Mouse (Mus musculus): ENCODE measurements around the gene Nup210l.

The Nup210l gene

DNA sequence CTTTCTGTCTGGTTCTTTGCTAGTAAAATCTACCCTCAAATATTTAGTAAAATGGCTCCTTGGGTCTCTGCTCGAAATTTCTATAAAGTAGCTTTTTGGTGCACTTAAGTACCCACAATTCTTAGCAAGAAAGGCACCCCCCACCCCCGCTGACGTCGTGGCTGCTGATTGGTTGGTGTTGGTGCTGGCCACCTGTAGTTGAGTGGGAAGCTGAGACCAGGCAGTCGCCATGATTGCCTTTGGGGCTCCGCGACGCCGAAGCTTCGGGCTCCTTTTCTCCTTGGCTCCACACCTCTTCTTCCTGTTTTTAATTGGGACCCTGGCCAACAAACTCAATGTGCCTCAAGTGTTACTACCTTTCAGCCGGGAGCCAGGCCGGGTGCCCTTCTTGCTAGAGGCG is at the start of gene Nup210l:
Gene Nup210l, plus strand, starts transcription at position 195 of the 400 bp plus-strand sequence.
- in situ Hi-C loops (cut with MboI, MseI), result no loop called here

DNA sequence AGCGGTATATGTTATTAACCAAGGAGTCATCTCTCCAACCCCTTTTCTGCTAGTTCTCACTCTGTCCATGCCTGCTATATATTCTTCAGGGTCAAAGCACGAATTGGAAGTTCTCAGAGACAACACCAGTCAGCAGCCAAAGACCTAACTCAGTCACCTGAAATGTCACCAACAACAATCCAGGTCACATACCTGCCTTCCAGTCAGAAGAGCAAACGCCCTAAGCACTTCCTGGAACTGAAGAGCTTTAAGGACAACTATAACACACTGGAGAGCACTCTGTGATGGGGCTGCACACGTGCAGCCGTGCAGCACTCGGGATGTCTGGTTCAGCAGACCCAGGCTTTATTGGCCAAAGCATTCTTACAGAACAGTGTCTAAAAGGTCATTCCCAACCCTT is 42.4 kb upstream of the Nup210l start:
- in situ Hi-C loops (cut with MboI, MseI), result no loop called here

DNA sequence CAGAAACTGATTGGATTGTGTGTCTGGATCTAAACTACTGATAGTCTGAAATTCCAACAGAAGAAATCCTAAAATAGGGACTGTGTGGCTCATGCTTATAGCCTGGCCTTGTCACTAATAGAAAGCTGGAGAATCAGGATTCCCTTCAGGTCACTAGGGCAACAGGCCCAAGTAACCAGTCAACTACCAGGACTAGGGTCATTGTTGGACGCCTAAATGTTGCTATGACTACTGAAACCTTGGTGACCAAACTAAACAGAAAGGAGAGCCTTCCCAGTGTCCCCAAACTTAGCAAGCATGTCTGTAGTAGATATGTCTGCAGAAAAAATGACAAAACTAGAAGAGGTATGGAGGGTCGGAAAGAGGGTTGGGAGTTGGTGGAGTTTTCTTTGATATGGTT is 41.4 kb upstream of the Nup210l start:
- in situ Hi-C loops (cut with MboI, MseI), result no loop called here

DNA sequence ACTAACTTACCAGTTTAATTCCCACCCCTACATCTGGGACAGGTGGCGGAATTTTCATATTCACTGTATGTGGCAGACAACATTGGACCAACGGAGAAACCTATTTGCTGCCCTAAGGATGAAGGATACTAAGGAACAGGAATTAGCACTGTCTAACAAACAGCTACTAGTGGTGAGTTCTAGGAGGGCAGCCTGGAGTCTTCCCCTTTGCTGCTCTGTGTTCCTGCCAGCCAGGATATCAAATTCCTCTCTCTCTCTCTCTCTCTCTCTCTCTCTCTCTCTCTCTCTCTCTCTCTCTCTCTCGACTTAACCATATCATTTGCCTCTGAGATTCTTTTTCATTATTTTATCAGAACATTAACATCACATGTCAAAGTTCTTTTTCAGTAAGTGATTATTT is 39.5 kb upstream of the Nup210l start:
- in situ Hi-C loops (cut with MboI, MseI), result no loop called here

DNA sequence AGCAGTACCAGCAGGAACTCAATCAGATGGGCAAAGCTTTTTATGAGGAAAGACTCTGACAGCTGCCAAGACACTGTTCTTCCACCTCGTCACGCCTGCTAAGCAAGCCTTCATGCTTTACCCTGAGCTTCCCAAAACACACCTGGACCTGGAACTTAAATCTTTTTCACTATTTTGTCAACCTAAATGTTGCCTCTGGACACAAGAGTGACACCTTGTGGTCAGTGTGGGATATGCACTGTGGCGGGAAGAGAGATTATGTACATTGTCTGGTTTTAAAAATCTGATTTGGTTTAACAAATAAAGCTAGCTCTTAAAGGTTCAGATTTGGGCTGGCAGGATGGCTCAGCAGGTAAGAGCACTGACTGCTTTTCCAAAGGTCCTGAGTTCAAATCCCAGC is 38.4 kb upstream of the Nup210l start:
- in situ Hi-C loops (cut with MboI, MseI), result no loop called here

DNA sequence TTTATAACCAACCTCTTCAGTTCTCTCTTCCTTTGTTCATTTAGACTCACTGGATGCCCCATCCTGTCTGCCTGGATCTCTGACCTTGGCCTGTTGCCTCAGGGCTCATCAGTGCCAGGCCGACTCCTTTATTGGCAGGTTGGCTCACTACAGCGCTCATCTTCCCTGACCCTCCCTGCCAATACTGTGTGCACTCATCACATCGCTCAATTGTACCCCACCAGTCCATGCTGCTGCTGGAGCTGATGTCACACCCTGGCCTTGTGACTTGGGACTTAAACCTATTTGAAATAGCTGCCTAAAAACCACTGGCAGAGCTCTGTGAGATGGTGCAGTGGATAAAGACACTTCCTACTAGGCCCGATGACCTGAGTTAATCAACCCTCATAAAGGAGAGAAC is 36.1 kb upstream of the Nup210l start:
- in situ Hi-C loops (cut with MboI, MseI), result no loop called here

DNA sequence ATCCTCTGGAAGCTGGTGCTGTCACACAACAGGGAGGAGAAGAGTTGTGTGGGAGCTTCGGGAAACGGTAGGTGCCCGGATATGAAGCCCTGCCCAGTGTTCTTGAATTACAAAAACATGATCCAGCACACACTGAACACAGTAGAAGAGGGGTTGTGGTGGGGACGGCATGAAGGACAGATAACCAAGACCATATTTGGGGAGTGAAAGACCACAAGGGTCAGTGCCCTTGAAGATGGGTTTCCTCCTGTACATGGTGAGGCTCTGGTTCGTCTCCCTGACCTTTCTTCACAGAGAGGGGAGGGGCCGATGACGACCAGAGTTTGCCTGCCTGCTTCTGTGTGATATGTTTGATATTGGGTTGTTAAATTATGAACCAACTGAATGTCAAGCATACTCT is 34.2 kb upstream of the Nup210l start:
- in situ Hi-C loops (cut with MboI, MseI), result loop anchor here in 1 of 2 experiments (5.0 kb wide), 1 partner anchor 112 kb away; no protein-coding TSS in a partner anchor

DNA sequence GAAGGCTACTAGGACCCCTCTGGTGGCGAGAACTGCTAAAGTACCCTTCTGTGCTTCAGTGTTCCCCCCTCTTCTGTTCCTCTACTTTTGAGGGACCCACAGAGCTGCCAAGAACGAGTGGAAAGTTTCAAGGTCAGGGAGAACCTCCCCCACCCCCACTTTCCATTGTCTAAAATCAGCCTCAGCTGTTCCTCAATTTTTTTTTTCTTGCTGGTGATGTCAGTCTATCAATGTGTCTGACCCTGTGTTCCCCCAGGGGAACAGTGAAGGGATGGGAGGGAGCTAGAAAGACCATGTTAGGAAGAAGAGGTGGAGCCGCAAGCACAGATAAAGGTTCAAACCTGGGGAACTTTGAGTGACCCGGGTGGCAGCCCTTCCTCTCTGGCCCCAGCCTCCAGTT is 31.6 kb upstream of the Nup210l start, which contains the start of gene Tpm3:
Gene Tpm3, plus strand, starts transcription at position 356 of the 400 bp plus-strand sequence.
- in situ Hi-C loops (cut with MboI, MseI), result loop anchor here in 1 of 2 experiments (5.0 kb wide), 1 partner anchor 115 kb away; no protein-coding TSS in a partner anchor

DNA sequence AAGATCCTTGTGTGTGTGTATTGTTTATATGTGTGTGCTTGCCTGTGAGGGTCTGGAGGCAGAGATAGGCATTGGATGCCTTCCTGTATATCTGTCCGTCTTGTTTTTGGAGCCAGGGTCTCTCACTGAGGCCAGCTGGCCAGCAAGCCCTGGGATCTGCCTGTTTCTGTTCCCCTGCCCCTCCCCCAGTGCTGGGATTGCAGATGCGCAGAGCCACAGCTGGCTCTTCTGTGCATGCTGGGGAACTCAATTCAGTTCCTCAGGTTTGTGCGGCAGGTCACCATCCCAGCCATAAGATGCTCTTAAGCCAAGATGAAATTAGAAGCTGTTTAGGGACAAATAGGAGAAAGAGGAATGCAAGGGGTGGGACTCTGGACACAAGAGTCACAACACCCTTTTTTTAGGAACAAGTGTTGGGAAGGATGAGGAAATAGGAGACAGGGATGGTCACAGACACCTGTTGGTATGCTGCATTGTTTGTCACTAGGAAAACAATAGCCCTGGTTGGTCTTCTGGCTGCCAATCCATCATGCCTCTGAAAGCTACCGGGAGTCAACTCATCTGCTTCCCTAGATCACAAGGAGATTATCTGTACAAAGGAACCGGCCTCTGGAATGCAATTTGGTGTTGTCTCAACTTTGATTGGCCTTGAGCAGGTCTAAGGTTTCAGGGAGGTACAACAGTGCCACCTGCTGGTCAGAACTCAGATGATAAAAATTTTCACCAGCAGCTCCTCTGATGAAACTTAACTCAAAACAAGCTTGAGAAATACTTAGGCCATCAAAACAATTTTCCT is 26.8 kb upstream of the Nup210l start:
- in situ Hi-C loops (cut with MboI, MseI), result loop anchor here in 1 of 2 experiments (5.0 kb wide), 1 partner anchor 80 kb away; the partner anchor contains the start of gene Hax1

DNA sequence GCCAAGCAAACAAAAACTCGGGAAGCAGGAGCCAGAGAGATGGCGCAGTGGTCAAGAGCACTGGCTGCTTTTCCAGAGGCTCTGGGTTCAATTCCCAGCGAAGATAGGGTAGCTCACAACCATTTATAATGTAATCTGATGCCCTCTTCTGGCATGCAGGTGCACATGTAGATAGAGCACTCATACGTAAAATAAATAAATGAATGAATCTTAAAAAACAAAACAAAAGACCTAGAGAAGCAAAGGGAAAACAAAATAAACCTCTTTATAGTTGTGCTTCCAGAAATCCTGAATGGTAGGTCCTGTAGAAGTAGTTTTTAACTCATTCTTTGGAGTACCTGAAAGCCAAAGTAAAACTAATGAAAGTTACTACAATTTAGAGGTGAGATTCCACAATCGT is 25.7 kb upstream of the Nup210l start:
- in situ Hi-C loops (cut with MboI, MseI), result loop anchor here in 1 of 2 experiments (5.0 kb wide), 1 partner anchor 81 kb away; the partner anchor contains the start of gene Hax1

DNA sequence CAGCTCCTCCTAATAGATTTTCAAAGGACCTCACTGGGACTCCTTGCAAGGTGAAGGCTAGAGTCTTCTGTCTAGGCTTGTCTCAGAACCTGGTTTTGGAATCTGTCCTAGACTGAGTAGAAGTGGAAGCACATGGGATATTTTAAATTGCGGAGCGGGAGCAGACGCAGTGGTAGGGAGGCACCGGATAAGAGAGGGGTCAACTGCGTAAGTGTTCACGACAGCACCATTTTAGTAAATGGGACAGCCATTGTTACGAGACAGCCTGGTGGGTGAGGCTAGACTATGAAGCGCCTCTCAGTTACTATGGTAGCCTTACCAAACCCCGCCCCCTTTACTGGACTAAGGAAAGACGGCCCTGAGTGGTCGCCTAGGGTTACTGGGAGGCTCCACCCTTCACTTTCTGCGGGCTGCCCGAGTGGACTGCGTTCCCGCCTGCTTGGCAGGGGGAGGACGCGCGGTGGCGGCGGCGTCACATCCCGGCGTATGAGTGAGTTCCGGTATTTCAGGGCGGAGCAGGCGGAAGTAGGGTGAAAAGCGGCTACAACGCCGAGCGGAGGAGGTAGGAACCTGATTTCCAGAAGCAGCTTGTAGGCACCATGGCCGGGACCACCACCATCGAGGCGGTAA is 24.7 kb upstream of the Nup210l start:
- in situ Hi-C loops (cut with MboI, MseI), result loop anchor here in 1 of 2 experiments (5.0 kb wide), 1 partner anchor 82 kb away; the partner anchor contains the start of gene Hax1

DNA sequence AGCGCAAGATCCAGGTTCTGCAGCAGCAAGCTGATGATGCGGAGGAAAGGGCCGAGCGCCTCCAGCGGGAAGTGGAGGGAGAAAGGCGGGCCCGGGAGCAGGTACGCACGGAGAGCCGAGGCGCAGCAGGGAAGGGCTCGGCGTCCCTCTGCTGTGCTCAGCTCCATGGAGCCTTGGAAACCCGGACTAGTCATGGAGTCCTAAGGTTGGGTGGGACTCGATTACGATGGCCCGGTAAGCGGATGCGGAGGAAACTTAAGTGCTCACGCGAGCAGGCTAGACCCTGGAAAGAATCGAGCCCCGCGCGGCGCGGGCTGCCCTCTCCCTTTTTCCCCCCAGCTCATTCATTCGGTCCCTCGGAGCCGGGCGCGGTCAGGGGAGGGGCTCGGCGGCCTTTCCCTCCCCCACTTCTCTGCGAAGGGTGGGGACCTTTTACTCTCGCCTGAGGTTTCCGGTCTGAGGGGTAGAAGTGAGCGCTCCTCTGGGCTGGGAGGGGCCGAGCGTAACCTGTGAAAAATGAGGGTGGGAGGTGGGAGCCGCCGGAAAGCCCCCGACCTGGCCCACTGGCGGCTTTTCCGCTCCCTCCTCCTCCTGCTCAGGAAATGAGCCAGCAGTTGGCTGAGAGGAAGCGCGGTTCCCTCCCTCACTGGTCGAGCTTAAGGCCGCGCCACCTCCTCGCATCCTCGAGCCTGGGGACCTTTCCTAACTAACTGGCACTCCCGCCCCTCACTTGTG is 24.0 kb upstream of the Nup210l start:
- in situ Hi-C loops (cut with MboI, MseI), result loop anchor here in 1 of 2 experiments (5.0 kb wide), 1 partner anchor 83 kb away; the partner anchor contains the start of gene Hax1

DNA sequence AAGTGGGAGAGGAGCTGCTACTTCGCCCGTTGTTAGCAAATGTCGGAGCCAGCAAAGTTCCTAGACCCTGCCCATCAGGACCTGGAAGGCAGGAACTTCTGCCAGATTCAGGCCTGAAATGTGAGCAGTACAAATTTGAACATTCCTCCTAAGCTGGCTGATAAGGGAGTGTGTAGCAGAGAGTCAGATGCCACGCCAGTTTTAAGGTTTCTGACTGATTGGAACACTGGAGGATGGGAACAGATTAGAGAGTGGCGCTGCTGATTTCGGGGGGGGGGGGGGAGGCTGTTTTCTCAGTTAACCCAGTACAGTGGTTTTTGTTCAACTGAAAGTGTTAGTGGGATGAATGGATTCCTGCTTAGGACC is 23.5 kb upstream of the Nup210l start:
- in situ Hi-C loops (cut with MboI, MseI), result no loop called here

DNA sequence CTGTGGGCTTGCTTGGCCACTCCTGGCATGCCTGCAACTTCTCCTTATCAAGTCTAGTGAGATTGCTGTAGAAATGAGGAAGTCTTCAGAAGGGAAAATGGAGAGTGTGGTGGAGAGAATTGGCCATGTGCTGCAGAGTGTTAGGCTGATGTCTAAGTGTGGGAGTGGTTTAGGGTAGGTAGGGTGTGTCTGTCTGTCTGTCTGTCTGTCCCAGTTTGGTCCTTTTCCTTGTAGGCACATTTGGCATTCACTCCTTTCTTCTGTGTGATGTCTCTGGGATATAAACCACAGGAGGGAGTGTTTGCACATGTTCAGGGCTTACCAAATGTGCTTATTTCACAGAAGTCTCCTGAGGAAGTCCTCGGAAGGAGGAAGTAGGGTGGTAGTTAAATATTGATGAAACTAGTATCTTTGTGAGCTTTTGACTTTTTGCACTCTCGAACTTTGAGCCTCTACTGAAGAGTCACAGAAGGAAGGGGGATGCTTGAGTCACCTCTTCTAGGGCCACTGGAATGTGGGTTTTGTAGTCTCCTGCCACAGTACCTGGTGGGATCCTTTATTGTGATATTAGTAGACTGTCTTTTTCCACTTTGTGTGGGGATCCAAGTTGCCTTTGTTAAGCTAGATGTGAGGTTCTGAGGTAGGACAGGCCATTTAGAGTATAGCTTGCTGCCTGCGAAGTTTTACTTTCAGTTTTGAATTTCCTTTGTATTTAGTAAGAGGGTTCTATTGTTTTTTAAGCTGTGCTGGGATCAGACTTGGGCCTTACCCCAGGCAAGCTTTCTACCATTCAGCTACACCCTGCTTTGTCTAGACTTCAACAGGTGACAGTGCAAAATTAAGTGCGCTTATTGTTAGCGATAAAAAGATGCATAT is 22.3 kb upstream of the Nup210l start:
- in situ Hi-C loops (cut with MboI, MseI), result no loop called here

DNA sequence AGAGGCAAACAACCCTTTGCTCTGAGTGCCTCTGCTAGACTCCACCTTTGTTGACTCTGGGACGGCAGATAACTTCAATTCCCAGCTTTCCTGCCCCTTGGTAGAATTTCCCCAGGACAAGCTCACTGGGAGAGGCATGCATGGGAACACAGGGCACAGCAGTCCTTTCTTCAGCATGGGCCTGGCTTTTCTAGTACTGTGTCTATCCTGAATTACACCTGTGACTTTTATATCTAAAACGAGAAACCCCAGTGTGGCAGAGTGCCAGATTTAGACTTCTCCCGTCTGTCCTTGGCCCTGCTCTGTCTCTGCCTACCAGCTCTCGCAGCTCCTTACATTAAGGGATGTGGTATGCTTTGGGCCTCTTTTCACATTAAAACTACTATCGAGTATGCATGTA is 20.9 kb upstream of the Nup210l start:
- in situ Hi-C loops (cut with MboI, MseI), result no loop called here

DNA sequence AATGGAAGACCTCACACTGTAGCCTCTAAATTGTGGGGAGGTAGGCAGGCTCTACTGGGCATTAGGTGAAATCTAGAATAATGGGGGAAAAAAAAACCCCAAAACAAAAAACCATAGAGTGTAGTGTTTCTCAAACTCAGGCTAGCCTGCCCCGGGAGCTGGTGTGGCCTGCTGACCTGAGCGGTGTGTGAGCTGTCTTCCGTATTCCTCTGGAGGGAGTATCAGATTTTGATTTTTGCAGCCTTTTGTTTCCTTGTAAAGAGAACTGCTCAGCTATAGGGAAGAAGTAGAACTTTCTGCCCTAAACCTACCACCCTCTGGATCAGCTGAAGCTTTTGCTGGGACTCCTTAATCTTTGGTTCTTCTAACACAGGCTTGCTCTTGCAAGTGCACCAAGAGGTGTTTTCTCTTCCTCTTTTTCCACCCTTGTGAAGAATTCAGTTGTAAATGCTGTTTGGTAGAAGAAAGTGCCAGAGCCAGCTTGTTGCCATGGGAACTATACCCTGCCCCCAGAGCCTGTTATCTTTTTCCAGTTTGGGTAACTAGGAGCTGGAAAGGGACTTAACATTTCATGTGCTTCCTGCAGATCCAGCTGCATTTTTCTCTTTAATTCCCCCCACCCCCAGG is 20.1 kb upstream of the Nup210l start:
- in situ Hi-C loops (cut with MboI, MseI), result no loop called here

DNA sequence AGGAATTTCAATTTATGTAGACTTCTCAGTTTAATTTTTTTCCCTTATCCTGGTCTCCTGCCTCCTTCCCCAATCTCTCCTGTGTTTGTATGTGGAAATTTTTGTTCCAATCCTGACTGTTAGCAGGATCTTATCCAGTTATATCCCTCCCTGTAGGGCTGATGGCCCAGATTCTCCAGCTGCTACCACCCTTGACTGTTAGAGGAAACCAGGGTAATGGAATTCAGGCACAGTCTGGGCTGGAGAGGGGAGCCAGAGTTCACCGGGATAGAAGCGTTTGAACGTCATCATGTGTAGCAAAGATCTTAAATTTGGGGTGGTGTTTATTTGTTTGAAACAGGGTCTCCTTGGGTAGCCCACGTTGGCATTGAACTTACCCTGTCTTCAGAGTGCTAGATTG is 19.1 kb upstream of the Nup210l start:
- in situ Hi-C loops (cut with MboI, MseI), result no loop called here

DNA sequence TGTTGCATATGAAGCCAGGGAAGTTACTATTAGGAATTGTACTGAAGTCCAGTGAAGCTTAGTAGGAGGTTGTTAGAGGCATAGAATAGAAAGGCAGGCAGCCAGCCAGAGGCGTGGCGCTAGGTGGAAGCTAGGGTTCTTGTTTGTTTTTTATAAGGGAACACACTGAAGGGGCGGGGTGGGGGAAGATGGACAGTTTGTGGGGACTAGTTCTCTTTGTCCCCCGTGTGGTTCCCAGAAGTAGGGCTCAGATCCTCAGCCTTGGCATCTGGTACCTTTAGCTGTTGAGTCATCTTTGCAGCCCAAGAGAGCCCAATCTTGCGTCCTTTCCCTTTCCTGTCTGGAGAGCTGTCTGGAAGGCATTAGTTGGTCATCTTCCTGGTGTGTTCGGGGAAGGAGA is 18.7 kb upstream of the Nup210l start:
- in situ Hi-C loops (cut with MboI, MseI), result no loop called here

DNA sequence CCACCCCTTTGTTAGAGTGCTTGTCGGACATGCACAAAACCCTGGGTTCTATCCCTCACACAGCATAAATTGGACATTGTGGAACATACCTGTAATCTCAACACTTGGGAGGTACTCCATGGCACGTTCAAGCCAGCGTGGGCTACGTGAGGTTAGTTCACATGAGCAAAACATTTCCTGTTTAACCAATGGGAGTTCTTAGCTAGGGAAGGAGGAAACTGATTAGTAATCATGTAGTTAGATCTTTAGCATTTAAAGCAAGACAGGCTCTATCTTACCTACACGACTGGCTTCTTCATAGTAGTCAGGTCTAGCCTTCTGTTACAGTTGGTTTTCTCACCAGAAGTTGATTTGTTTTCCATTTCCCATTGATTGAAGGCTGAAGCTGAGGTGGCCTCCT is 17.9 kb upstream of the Nup210l start:
- in situ Hi-C loops (cut with MboI, MseI), result no loop called here

DNA sequence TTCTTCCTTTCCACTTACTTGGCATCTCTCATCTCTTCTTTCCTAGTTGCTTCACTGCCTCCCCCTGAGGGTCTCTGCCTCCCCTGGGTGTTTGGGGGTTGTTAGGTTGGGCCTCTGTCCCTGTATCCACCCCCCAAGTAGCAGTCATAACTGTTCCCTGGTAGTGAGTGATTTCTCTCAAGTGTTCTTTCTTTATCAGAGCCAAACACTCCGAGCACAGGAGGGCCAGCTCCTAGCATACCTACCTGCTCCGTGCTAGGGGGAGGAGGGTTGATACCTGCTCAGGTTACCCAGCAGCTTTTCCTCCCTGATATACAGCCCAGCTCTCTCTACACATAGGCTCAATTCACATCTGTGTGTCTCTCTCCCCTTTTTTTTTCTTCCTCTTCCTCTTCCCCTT is 15.3 kb upstream of the Nup210l start:
- in situ Hi-C loops (cut with MboI, MseI), result no loop called here

DNA sequence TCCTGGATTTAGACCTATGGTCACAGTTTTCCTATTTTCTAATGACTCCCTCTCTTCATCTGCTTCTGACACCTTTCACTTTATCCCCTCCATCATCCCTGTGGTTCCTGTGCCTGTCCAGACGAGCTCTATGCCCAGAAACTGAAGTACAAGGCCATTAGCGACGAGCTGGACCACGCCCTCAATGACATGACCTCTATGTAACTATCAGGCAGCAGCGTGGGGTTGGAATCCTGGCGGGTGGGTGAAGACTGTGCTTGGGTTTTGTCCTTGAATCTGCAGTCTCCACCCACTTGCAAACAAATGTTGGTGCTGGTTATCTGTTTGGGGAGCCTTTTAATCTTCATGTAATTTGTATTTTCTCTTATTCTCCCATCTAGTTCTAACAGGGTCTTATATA is 13.0 kb upstream of the Nup210l start:
- in situ Hi-C loops (cut with MboI, MseI), result no loop called here
